Mouse (Mus musculus) neutrophil, adult 65 days (primary cell): ENCODE data around the gene Arih1. TPM values are rescaled to one million over a fixed set of nuclear protein-coding genes. Genes with fewer than 3 reads are reported as not detected.

Source experiments
- total RNA-seq: library from RNA; stranded (reverse); gene quantifications from 2 replicates; pipeline ENCODE4 v1.2.4, GENCODE M21; 2023

Gene Arih1
- 159 and 224 TPM in 2 replicates for total RNA-seq

DNA sequence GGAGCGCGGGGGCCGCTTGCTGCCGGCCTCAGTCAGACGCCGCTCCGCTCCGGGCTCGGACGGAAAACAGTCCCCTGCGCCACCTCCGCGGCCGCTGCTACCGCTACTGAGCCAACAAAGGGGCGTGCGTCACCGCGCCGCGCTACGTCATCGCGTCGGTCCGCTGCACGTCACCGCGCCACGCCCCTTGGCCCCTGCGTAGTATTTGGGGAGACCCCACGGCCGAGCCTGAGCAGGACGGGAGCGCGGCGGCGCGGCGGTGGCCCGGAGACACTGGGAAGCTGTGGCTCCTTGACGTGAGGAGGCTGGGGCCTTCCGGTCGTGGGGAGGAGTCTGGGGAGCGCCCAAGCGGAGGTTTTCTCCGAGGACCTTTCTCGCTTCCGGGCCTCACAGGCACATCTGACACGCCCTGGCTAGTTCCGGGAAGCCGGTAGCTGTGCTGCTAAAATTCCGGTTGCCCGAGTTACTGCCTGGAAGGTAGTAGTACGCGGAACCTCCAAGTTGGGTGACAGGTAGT, at the start of gene Arih1:
Gene Arih1 (minus strand): TSS at position 70 of the 517 bp plus-strand sequence.

DNA sequence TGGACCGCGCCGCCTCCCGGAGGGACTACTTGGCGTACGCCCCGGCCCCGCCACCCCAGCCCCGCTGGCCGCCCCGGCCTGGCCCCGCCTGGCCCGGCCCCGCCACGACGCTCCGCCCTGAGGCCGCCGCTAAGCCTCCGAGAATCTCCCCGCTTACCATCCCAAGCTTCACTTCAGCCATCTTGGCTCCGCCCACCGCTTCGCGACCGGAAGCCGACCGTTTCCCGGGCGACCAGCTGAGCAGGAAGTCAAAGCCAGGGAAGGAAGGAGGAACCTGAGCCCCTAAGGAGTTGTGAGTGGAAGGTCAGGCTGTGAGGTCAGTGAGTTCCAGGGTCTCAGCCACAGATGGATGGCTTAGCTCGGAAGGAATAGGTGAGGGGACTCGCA, 133.2 kb downstream of the Arih1 start, which contains the start of gene Bbs4:
Gene Bbs4 (minus strand): TSS at position 256 of the 387 bp plus-strand sequence.

Other genes starting within 250 kb of the Arih1 start
- 780 and 930 TPM in 2 replicates for gene Adpgk, start 195.1 kb downstream of the Arih1 start, total RNA-seq
- 5.0 and 5.3 TPM in 2 replicates for gene Bbs4, start 133.1 kb downstream of the Arih1 start, total RNA-seq
- 135 and 138 TPM in 2 replicates for gene Hexa, start 52.9 kb upstream of the Arih1 start, total RNA-seq
- 7.8 and 8.3 TPM in 2 replicates for gene Tmem202, start 53.2 kb upstream of the Arih1 start, total RNA-seq
- gene Celf6, start 91.3 kb upstream of the Arih1 start, total RNA-seq = not detected in 2 replicates
- gene Parp6, start 130.7 kb upstream of the Arih1 start, total RNA-seq = 23.7 and 39.7 TPM in 2 replicates
- gene Pkm, start 169.8 kb upstream of the Arih1 start, total RNA-seq = 1,178 and 1,239 TPM in 2 replicates
- gene Gramd2, start 193.5 kb upstream of the Arih1 start, total RNA-seq = 6.6 and 7.1 TPM in 2 replicates